Mouse (Mus musculus): ENCODE data around the gene Tbc1d15. TPM values are rescaled to one million over a fixed set of nuclear protein-coding genes. Genes with fewer than 3 reads are reported as not detected.
A peak's percentile ranks its signal among the peaks of the same experiment; 100 is the strongest.

Gene Tbc1d15
- polyA plus RNA-seq, 1 experiment from 2014 or later: 31.6 TPM

GRCm38 (mm10) chr10:115236733-115237132 lies 14.5 kb downstream of the Tbc1d15 start:
- H3K9me3 ChIP-seq: no peaks in the 10 kb centered on the region
- no peaks in the 10 kb centered on the region for H3K27me3 ChIP-seq
- no peaks in the 10 kb centered on the region for H3K4me1 ChIP-seq (replicated peaks)
- no peak overlapping the region for H3K4me3 ChIP-seq
- WGBS: 94% methylated on average over 4 of the region's 4 CpGs
- no peak for ATAC-seq (ENCODE audit: low FRiP score)
- H3K9ac ChIP-seq: no peak overlapping the region
- no peak overlapping the region for H3K4me2 ChIP-seq
- peaks cover 48% of the 10 kb centered on the region for H3K36me3 ChIP-seq
- no peak overlapping the region for H3K27ac ChIP-seq

- 91% methylated on average over 9 of the region's 9 CpGs for WGBS
- no peak overlapping the region for H3K27ac ChIP-seq
- no peak overlapping the region for H3K4me2 ChIP-seq
- H3K4me1 ChIP-seq (replicated peaks): no peaks in the 10 kb centered on the region
- H3K4me3 ChIP-seq: no peak overlapping the region
- peaks cover 53% of the 10 kb centered on the region for H3K36me3 ChIP-seq
- no peaks in the 10 kb centered on the region for H3K27me3 ChIP-seq
- no peaks in the 10 kb centered on the region for H3K9me3 ChIP-seq
- ATAC-seq (ENCODE audit: low FRiP score): no peak
- no peak overlapping the region for H3K9ac ChIP-seq
Observed at GRCm38 (mm10) chr10:115235501-115235900, 15.8 kb downstream of the Tbc1d15 start.

GRCm38 (mm10) chr10:115233798-115234197 lies 17.5 kb downstream of the Tbc1d15 start:
- no peaks in the 10 kb centered on the region for H3K9me3 ChIP-seq
- no peak overlapping the region for H3K9ac ChIP-seq
- WGBS: 92% methylated on average over 3 of the region's 3 CpGs
- no peak overlapping the region for H3K27ac ChIP-seq
- no peaks in the 10 kb centered on the region for H3K27me3 ChIP-seq
- H3K4me1 ChIP-seq (replicated peaks): no peaks in the 10 kb centered on the region
- no peak overlapping the region for H3K4me3 ChIP-seq
- H3K4me2 ChIP-seq: no peak overlapping the region
- H3K36me3 ChIP-seq: peaks cover 44% of the 10 kb centered on the region
- no peak for ATAC-seq (ENCODE audit: low FRiP score)

GRCm38 (mm10) chr10:115232513-115232912 lies 18.8 kb downstream of the Tbc1d15 start:
- Histone ChIP-seq H3K27me3 (no peaks in the 10 kb centered on the region), H3K4me3 (no peak overlapping the region), H3K4me2 (no peak overlapping the region), H3K9me3 (no peaks in the 10 kb centered on the region), H3K4me1 (replicated peaks) (no peaks in the 10 kb centered on the region), H3K9ac (no peak overlapping the region), H3K27ac (no peak overlapping the region), H3K36me3 (peaks cover 34% of the 10 kb centered on the region)
- WGBS: 92% methylated on average over 3 of the region's 3 CpGs
- ATAC-seq (ENCODE audit: low FRiP score): no peak

GRCm38 (mm10) chr10:115229023-115229422 lies 22.2 kb downstream of the Tbc1d15 start:
- Histone ChIP-seq H3K27me3 (no peaks in the 10 kb centered on the region), H3K36me3 (peaks cover 32% of the 10 kb centered on the region), H3K27ac (no peak overlapping the region), H3K9ac (no peak overlapping the region), H3K4me2 (no peak overlapping the region), H3K4me1 (replicated peaks) (no peaks in the 10 kb centered on the region), H3K4me3 (no peak overlapping the region), H3K9me3 (no peaks in the 10 kb centered on the region)
- no peak for ATAC-seq (ENCODE audit: low FRiP score)
- WGBS: 90% methylated on average over 9 of the region's 9 CpGs

- no peak for ATAC-seq (ENCODE audit: low FRiP score)
- no peaks in the 10 kb centered on the region for H3K4me1 ChIP-seq (replicated peaks)
- H3K27ac ChIP-seq: no peak overlapping the region
- H3K36me3 ChIP-seq: peaks cover 18% of the 10 kb centered on the region
- H3K9me3 ChIP-seq: no peaks in the 10 kb centered on the region
- no peak overlapping the region for H3K9ac ChIP-seq
- no peak overlapping the region for H3K4me3 ChIP-seq
- WGBS: 92% methylated on average over 7 of the region's 7 CpGs
- H3K27me3 ChIP-seq: no peaks in the 10 kb centered on the region
- no peak overlapping the region for H3K4me2 ChIP-seq
Observed at GRCm38 (mm10) chr10:115226586-115226985, 24.7 kb downstream of the Tbc1d15 start.

GRCm38 (mm10) chr10:115223845-115224244 lies 27.4 kb downstream of the Tbc1d15 start:
- Histone ChIP-seq H3K4me1 (replicated peaks) (no peaks in the 10 kb centered on the region), H3K4me2 (no peak overlapping the region), H3K9ac (no peak overlapping the region), H3K36me3 (peaks cover 22% of the 10 kb centered on the region), H3K27me3 (no peaks in the 10 kb centered on the region), H3K9me3 (no peaks in the 10 kb centered on the region), H3K27ac (no peak overlapping the region), H3K4me3 (no peak overlapping the region)
- no peak for ATAC-seq (ENCODE audit: low FRiP score)
- WGBS: 95% methylated on average over 3 of the region's 3 CpGs

- no peak for ATAC-seq (ENCODE audit: low FRiP score)
- Histone ChIP-seq H3K9me3 (no peaks in the 10 kb centered on the region), H3K4me1 (replicated peaks) (no peaks in the 10 kb centered on the region), H3K4me2 (no peak overlapping the region), H3K27me3 (no peaks in the 10 kb centered on the region), H3K36me3 (peaks cover 71% of the 10 kb centered on the region), H3K4me3 (no peak overlapping the region), H3K9ac (no peak overlapping the region), H3K27ac (no peak overlapping the region)
- WGBS: 95% methylated on average over 11 of the region's 11 CpGs
Observed at GRCm38 (mm10) chr10:115212916-115213580, 38.2 kb downstream of the Tbc1d15 start.

GRCm38 (mm10) chr10:115205825-115206224 lies 45.4 kb downstream of the Tbc1d15 start:
- Histone ChIP-seq H3K27ac (no peak overlapping the region), H3K9ac (no peak overlapping the region), H3K27me3 (no peaks in the 10 kb centered on the region), H3K4me1 (replicated peaks) (no peaks in the 10 kb centered on the region), H3K4me3 (no peak overlapping the region), H3K36me3 (peaks cover 53% of the 10 kb centered on the region), H3K4me2 (no peak overlapping the region), H3K9me3 (no peaks in the 10 kb centered on the region)
- ATAC-seq (ENCODE audit: low FRiP score): no peak
- 92% methylated on average over 3 of the region's 3 CpGs for WGBS

GRCm38 (mm10) chr10:115205284-115205683 lies 46.0 kb downstream of the Tbc1d15 start:
- no peaks in the 10 kb centered on the region for H3K27me3 ChIP-seq
- ATAC-seq (ENCODE audit: low FRiP score): no peak
- H3K36me3 ChIP-seq: peaks cover 53% of the 10 kb centered on the region
- H3K4me3 ChIP-seq: no peak overlapping the region
- WGBS: 100% methylated on average over 1 of the region's 1 CpGs
- H3K27ac ChIP-seq: no peak overlapping the region
- no peaks in the 10 kb centered on the region for H3K4me1 ChIP-seq (replicated peaks)
- no peak overlapping the region for H3K4me2 ChIP-seq
- H3K9me3 ChIP-seq: no peaks in the 10 kb centered on the region
- no peak overlapping the region for H3K9ac ChIP-seq

GRCm38 (mm10) chr10:115191214-115191613 lies 60.1 kb downstream of the Tbc1d15 start:
- Histone ChIP-seq H3K4me3 (no peak overlapping the region), H3K27me3 (no peaks in the 10 kb centered on the region), H3K4me1 (replicated peaks) (0 out of 2 replicates have a peak, but pooled peaks cover 2% of the 10 kb centered on the region), H3K36me3 (peaks cover 7% of the 10 kb centered on the region; the same call in 1 of the 2 replicates), H3K27ac (no peak overlapping the region), H3K9me3 (no peaks in the 10 kb centered on the region), H3K4me2 (no peak overlapping the region), H3K9ac (no peak overlapping the region)
- WGBS: 69% methylated on average over 7 of the region's 7 CpGs
- no peak for ATAC-seq (ENCODE audit: low FRiP score)

GRCm38 (mm10) chr10:115187390-115187789 lies 63.9 kb downstream of the Tbc1d15 start:
- Histone ChIP-seq H3K4me3 (no peak overlapping the region), H3K36me3 (no peaks in the 10 kb centered on the region), H3K27ac (no peak overlapping the region), H3K9me3 (no peaks in the 10 kb centered on the region), H3K4me1 (replicated peaks) (0 out of 2 replicates have a peak, but pooled peaks cover 5% of the 10 kb centered on the region), H3K4me2 (no peak overlapping the region), H3K9ac (no peak overlapping the region), H3K27me3 (no peaks in the 10 kb centered on the region)
- no peak for ATAC-seq (ENCODE audit: low FRiP score)
- WGBS: 83% methylated on average over 1 of the region's 1 CpGs

GRCm38 (mm10) chr10:115184697-115185096 lies 66.6 kb downstream of the Tbc1d15 start, which contains the start of gene Tph2:
Gene Tph2, minus strand, starts transcription at chr10:115185022.
- WGBS: 8% methylated on average over 9 of the region's 9 CpGs
- Histone ChIP-seq H3K27ac (no peak within 1 kb of the TSS), H3K4me1 (replicated peaks) (peaks cover 14% of the 10 kb centered on the region), H3K9me3 (no peaks in the 10 kb centered on the region), H3K4me3 (no peak within 1 kb of the TSS), H3K9ac (no peak within 1 kb of the TSS), H3K4me2 (peak within 1 kb of the TSS; percentile 29; the same call in 1 of the 2 replicates), H3K27me3 (no peaks in the 10 kb centered on the region), H3K36me3 (no peaks in the 10 kb centered on the region)
- peak; percentile 84 for ATAC-seq (ENCODE audit: low FRiP score)

All from hindbrain, embryonic 13.5 days (tissue).